Mouse (Mus musculus) lung, adult 2 months (tissue): ENCODE results near the gene Tmem233.

ENCODE experiments used
- CTCF ChIP-seq: fragments of 200-500 bp; IDR thresholded peaks from 2 replicates; pipeline ENCODE4 v1.5.1; 2011; ENCODE audit warnings: mild to moderate bottlenecking, low read length, control low read depth; ENCODE audit not compliant: insufficient read depth
- POLR2A ChIP-seq: fragments of 200-500 bp; IDR thresholded peaks from 2 replicates; pipeline ENCODE4 v1.6.1; 2011; ENCODE audit warnings: low read depth, mild to moderate bottlenecking, control low read depth, low read length, borderline replicate concordance; ENCODE audit errors: extremely low read depth

- no peak for TF ChIP-seq CTCF
- no peak for TF ChIP-seq POLR2A
Measured at GRCm38 (mm10) chr5:116009884-116010627, 73.0 kb downstream of the Tmem233 start.
